Mouse (Mus musculus) heart, embryonic 12.5 days (tissue): ENCODE measurements at regions not wholly inside any gene's neighbourhood (a gene's known extent, or its start where the extent isn't known, plus 50 kb on each side); places are given as distances from the start of the nearest gene placed in this dataset.
"Not testable (repeated sequence)": the region's sequence is repeated elsewhere in the genome, so short reads cannot be mapped to it uniquely, and the experiment has no call there.

ENCODE experiments used
- ATAC-seq: fragments of 200-750 bp; cut with Nextera tagmentation; 2 replicates; pipeline ENCODE4 v1.8.0; 2017; ENCODE audit warnings: moderate TSS enrichment, moderate library complexity; ENCODE audit not compliant: insufficient number of reproducible peaks, low FRiP score
- H3K27ac ChIP-seq: fragments of 300-500 bp; sonication (generic); 2 replicates; pipeline ENCODE4 v1.5.1; 2016; ENCODE audit warnings: mild to moderate bottlenecking, moderate library complexity; ENCODE audit not compliant: poor library complexity, severe bottlenecking
- H3K27me3 ChIP-seq: fragments of 300-500 bp; sonication (generic); replicated peaks from 2 replicates; pipeline ENCODE4 v1.6.1; 2016; ENCODE audit warnings: mild to moderate bottlenecking, moderate library complexity
- H3K36me3 ChIP-seq: fragments of 300-500 bp; sonication (generic); 2 replicates; pipeline ENCODE4 v1.6.1; 2016; ENCODE audit warnings: mild to moderate bottlenecking, moderate library complexity
- H3K4me1 ChIP-seq: fragments of 300-500 bp; sonication (generic); replicated peaks from 2 replicates; pipeline ENCODE4 v1.6.1; 2016; ENCODE audit warnings: mild to moderate bottlenecking
- H3K4me2 ChIP-seq: fragments of 300-500 bp; sonication (generic); 2 replicates; pipeline ENCODE4 v1.6.1; 2016; ENCODE audit warnings: mild to moderate bottlenecking, moderate library complexity
- H3K4me3 ChIP-seq: fragments of 300-500 bp; sonication (generic); 2 replicates; pipeline ENCODE4 v1.5.1; 2016; ENCODE audit warnings: mild to moderate bottlenecking
- H3K9ac ChIP-seq: fragments of 300-500 bp; sonication (generic); 2 replicates; pipeline ENCODE4 v1.6.1; 2016; ENCODE audit warnings: mild to moderate bottlenecking, moderate library complexity
- H3K9me3 ChIP-seq: fragments of 300-500 bp; sonication (generic); replicated peaks from 2 replicates; pipeline ENCODE4 v1.6.1; 2016; ENCODE audit warnings: mild to moderate bottlenecking, moderate library complexity
- WGBS: fragments of 180-500 bp; shearing (Covaris S2); methylation state at CpG from one replicate; pipeline ENCODE4 v1.1.7; 2016; 5-methylcytosine and 5-hydroxymethylcytosine counted together

GRCm38 (mm10) chr13:4348890-4349289 lies 69.7 kb upstream of the Akr1c12 start:
- Histone ChIP-seq H3K27me3 (no peaks in the 10 kb centered on the region), H3K4me3 (no peak overlapping the region), H3K9ac (no peak overlapping the region), H3K4me1 (no peaks in the 10 kb centered on the region), H3K36me3 (no peaks in the 10 kb centered on the region), H3K4me2 (no peak overlapping the region), H3K9me3 (no peaks in the 10 kb centered on the region), H3K27ac (no peak overlapping the region)
- ATAC-seq = no peak
- 67% methylated on average over 1 of the region's 1 CpGs for WGBS

GRCm38 (mm10) chr13:4350601-4351000 lies 71.4 kb upstream of the Akr1c12 start:
- Histone ChIP-seq H3K4me1 (no peaks in the 10 kb centered on the region), H3K4me3 (no peak overlapping the region), H3K9me3 (peaks cover 11% of the 10 kb centered on the region; the same call in 1 of the 2 replicates), H3K27me3 (no peaks in the 10 kb centered on the region), H3K36me3 (no peaks in the 10 kb centered on the region), H3K27ac (no peak overlapping the region), H3K4me2 (no peak overlapping the region), H3K9ac (no peak overlapping the region)
- no peak for ATAC-seq
- WGBS = 72% methylated on average over 3 of the region's 3 CpGs

GRCm38 (mm10) chr13:4376654-4377053 lies 57.5 kb upstream of the Akr1c6 start:
- not testable (repeated sequence) for H3K4me3 ChIP-seq, H3K36me3 ChIP-seq, H3K27ac ChIP-seq, H3K9me3 ChIP-seq, H3K27me3 ChIP-seq, H3K4me1 ChIP-seq, H3K9ac ChIP-seq, ATAC-seq
- 21% methylated on average over 8 of the region's 8 CpGs for WGBS
- H3K4me2 ChIP-seq = peak overlapping the region; percentile 39
